Mouse (Mus musculus) MN1 (cell line): ENCODE data around the gene Lpcat2b.
"Not testable (repeated sequence)": the region's sequence is repeated elsewhere in the genome, so short reads cannot be mapped to it uniquely, and the experiment has no call there.

Source experiments
- DNase-seq: peaks from one replicate; pipeline ENCODE4 v3.0.0-alpha.2; 2016; ENCODE audit warnings: low spot score

Gene Lpcat2b

DNA sequence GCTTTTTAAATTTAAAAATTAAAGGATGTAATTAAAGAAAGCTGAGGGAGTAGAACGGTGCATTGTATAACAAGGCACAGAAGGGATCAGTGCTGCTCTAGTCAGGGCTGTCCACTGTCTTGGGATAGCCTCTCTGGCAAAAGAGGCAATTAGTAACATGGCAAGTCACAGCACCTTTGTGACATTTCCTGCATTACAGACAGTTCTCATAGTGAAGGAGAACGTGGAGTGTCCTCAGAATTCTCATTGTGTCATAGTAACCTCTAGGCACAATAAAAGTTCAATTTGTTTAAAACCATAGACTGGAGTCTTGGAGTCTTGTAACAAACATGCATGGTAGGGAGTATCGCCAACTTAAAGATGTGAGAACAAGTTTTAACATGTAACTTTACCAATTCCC, at the start of gene Lpcat2b:
Gene Lpcat2b (plus strand): TSS at position 301 of the 400 bp plus-strand sequence.
- no peak for DNase-seq

GRCm38 (mm10) chr5:107386448-107386847, 44.9 kb upstream of the Lpcat2b start:
- DNase-seq: not testable (repeated sequence)

- peak; percentile 23 for DNase-seq
Measured at GRCm38 (mm10) chr5:107387788-107388187, 43.6 kb upstream of the Lpcat2b start.

DNA sequence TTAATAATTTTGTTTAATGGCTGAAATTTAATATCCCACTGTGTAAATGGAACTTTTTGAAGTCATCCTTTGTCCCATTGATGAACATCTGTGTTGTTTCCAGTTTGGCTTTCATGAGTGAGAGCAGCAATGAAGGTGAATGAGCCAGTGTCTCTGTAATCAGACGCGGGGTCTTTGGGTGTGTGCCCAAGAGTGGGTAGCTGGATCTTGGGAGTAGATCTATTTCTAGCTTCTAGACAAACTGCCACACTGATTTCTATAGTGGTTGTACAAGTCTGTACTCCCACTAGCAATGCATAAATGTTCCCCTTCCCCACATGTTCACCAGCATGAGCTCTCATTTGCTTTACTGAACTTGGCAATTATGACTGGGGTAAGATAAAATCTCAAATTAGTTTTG, 42.0 kb upstream of the Lpcat2b start:
- no peak for DNase-seq

DNA sequence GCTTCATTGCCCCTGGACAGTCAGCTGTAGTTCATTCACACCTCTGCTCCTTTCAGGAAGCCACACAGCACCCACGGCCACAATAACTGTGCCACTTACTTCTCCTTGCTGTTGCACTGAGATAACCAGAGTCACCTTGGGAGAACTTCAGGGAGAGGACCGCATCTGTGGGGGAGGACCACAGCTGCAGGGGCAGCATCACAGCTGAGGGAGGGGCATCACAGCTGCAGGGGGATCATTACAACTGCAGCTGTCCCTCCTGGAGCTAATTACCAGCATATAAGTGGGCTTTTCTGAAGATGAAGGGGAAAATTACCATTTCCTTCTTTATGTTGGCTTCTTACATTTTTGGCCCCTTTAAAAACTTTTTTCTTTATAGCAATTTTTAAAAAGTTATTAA, 36.9 kb upstream of the Lpcat2b start:
- no peak for DNase-seq

DNA sequence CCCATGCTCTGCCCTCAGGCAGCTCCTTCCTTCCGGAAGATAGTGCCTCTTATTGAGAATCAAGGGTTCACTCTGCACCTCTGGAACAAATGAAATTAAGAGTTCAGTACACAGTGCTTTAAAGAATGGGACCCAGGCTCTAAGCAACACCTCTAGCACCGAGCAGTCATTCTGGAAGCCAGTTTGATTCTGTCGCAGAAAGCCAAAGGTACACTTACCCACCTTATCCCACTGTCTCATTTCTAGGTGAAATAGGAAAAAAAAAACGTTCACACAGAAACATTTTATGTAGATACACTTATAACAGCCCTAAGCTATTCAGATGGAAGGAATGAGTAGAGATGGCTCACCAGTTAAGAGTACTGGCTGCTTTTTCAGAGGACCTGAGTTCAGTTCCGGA, 28.9 kb upstream of the Lpcat2b start, which contains the start of gene Ephx4:
Gene Ephx4 (plus strand): TSS at position 301 of the 400 bp plus-strand sequence.
- no peak for DNase-seq

GRCm38 (mm10) chr5:107403011-107403946, 28.1 kb upstream of the Lpcat2b start:
- peak; percentile 38 for DNase-seq

DNA sequence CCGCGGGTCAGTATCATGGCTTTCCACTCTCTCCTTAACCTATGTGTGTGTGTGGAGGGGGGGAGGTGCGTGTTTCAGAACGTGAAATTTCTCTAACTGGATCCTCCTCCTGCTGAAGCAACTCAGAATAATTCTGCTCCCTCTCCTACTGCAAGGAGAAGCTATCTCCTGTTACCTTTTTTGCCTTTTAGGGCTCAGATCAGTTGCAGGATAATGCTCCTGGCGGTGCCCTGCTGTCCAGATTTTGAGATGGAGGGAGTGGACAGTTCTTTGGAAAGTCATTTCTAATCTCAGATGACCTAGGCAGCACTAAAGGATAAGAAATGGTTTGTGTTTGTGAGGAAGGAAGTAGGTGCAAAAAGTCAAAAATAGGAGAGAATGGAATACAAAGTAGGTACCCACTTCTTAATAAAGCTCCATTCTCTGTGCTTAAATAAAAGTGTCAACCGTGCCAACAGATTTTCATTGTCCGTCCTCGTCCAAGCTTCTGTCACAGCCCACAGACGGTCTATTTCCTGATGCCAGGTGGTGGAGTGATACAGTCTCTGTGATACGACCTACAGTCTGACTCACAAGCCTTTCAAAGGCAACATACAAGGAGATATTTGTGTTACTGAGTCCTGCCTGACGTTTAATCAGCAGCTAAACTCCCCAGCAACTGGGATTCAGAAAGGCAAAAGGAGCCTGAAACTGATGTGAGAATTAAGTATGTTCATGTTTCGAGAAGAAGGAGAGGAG, 27.2 kb upstream of the Lpcat2b start:
- DNase-seq: no peak

DNA sequence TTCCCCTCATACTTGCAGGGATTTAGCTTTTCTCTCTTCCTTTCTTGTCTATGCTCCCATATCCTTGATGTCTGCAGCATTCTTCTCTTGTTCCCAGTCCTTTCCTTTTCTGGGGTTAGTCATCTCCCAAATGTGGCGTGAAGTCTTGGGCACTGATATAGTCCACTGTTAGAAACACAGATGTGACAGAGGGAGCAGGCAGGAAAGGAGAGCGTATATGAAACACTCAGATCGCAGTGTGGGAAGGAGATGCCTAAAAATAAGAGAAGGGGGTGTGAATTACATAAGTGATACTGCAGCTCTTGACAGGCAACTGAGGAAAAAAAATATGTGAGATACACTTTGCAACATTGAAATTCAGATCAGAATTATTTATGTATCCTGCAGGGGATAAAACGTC, 26.0 kb upstream of the Lpcat2b start:
- no peak for DNase-seq

GRCm38 (mm10) chr5:107410305-107410704, 21.0 kb upstream of the Lpcat2b start:
- DNase-seq: no peak

DNA sequence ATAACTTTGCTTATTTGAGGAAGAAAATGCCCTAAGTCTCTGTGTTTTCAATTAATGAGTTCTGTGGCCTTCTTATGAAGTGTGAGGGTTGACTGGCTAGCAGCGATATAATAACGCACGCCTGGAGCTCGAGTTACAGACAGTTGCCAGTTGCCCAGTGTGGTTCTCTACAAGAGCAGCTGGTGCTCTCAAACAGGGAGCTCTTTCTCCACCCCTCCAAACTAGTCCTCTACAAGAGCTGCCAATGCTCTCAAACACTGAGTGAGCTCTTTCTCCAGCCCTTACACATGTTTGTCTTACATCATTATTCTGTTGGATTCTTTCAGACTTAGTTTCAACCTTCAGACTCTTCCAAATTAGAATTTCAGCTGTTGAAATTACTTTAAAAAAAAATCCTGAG, 20.0 kb upstream of the Lpcat2b start:
- no peak for DNase-seq

DNA sequence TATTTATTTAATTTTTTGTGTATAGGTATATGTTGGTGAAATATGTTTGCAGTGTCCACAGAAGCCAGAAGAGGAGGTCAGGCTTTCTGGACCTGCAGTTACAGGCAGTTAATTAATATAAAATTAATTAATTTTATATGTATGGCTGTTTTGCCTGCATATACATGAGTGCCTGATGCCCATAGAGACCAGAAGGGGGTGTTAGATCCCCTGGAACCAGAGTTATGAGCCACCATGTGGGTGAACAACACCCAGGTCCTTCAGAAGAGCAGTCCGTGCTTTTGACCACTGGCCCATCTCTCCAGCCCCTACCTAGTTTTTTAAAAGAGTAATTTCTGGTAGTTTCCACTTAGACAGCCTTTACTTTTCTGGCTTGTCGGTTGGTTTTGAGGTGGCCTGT, 19.1 kb upstream of the Lpcat2b start:
- no peak for DNase-seq

- DNase-seq: no peak
Measured at GRCm38 (mm10) chr5:107415098-107415497, 16.3 kb upstream of the Lpcat2b start.

- DNase-seq: peak; percentile 32
Measured at GRCm38 (mm10) chr5:107421676-107422075, 9.7 kb upstream of the Lpcat2b start.

DNA sequence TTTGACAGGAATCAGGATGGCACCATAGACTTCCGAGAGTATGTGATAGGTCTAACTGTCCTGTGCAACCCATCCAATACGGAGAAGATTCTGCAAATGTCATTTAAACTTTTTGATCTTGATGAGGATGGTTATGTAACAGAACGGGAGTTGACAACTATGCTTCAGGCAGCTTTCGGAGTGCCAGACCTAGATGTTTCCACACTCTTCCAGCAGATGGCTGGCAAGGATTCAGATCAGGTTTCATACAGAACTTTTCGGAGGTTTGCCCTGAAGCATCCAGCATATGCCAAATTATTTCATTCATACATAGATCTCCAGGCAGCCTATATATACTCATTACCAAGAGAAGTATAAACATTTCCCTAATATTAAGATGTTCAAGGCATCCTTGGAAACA, 2.7 kb downstream of the Lpcat2b start:
- DNase-seq: no peak

- DNase-seq: no peak
Measured at GRCm38 (mm10) chr5:107436185-107436584, 4.8 kb downstream of the Lpcat2b start.

- DNase-seq: peak; percentile 7
Measured at GRCm38 (mm10) chr5:107436587-107437209, 5.3 kb downstream of the Lpcat2b start.

DNA sequence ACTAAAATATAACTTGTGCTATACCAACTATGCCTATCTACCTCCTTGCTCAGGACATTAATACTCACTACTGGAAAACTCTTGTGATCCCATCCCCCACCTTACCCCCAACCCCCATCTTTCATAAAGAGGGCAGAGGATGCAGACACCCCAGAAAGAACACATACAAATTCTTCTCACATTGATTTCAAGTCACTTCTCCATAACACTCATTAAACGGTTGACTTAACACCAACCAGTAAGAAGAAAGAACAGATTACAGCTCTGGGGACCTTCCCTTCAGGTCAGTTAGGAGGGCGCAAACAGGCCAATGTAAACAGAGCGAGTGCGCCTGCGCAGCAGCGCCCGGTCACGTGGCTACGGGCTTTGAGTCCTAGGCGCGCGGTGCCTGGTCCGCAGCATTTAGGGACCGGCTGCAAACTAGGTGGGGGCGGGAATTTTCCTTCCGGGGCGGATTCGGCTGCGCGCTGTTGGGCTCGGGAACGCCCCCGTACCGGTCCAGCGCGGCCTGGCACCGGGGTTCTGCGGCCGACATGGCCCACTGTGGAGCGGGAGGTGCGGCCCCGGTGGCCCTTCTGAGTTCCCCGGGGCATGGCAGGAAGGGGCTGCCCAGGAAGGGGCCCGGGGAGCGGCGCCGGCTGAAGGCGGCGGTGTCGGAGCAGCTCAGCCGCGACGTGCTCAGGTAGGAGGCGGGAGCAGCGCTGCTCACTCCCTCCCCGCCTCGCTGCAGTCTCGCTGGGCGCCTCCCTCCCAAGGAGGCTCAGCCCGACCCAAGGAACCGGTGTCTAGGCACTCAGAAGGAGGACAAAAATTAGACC, 6.3 kb downstream of the Lpcat2b start, which contains the start of gene Btbd8:
Gene Btbd8 (plus strand): TSS at position 534 of the 818 bp plus-strand sequence.
- peak; percentile 95 for DNase-seq

DNA sequence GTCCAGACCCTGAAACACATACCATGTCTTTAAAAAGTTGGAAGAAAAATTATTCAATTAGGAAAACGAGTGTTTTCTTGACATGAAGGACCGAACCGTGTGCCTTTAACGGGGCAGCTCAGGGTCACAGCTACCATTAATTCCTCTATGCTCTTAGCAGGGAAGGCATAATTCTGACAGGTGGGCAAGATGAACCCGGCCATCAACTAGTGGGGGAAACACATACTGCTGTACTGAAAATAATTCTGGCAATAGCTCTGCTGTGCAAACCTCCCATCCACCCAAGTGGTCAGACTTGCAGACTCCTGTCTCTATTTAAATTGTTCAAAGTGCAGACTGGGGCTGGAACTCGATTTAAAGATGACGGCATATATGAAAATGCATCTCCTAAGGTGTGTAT, 7.0 kb downstream of the Lpcat2b start:
- peak; percentile 19 for DNase-seq

- DNase-seq: no peak
Measured at GRCm38 (mm10) chr5:107441881-107442280, 10.5 kb downstream of the Lpcat2b start.

DNA sequence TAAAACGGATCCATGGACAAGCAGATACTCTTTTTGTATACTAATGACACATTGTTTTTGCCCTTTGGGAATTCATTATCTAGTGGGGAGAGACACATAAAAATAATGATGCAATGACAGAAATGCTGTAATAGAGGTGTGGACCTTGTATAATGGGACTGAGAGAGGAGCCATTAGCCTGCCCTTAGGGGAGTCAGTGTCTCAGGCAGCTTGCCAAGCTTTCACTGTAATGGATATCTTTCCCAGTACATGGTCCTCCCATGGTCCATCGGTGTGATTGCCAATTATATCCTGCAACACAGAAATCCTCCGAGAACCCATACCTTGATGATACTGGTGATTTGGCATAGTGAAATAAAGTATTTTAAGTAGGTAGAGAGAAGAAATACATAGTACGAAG, 12.9 kb downstream of the Lpcat2b start:
- peak; percentile 18 for DNase-seq

DNA sequence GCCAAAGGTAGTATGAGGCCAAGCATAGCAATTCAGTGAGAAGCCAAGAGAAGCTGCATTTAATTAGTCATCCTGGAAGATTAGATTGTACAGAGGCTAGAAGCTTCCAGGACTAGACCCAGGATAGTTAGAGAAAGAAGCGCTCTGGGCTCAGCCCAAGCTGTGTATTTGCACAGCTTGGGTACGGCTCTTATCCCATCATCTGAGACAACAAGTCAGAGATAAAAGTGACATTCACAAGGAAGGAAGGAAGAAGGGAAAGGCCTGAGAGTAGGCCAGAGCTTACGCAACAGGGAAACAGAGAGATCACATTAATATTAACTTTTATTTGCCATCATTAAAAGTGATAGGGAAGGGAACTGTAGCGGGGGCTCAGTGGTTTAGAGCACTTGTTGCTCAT, 16.6 kb downstream of the Lpcat2b start:
- DNase-seq: no peak
